Mouse (Mus musculus): Measurements from ENCODE around the gene Vps37b.

- TF ChIP-seq CTCF (IDR thresholded peaks at IDR 0.05; ENCODE audit: insufficient read depth, low read length) = no peak
- TF ChIP-seq POLR2A (IDR thresholded peaks at IDR 0.05; ENCODE audit: borderline replicate concordance, extremely low read depth, low read depth, low read length) = no peak
Observed at GRCm38 (mm10) chr5:123998370-123998769, 33.7 kb downstream of the Vps37b start.

All from lung, adult 2 months (tissue).